In genomic region chr4:117326915-117327314, GRCm38 (mm10) we compare ENCODE assay signal across 29 mouse cellular contexts.
"Had no signal": no experiment of that assay in that cellular context is flagged by ENCODE, and none has a peak within 500 bp of the region (broad histone marks: within the 10 kb centered on the region; RNA-seq: fewer than 3 reads in every experiment).

No protein-coding gene starts in this region.

- DNase-seq: left cerebral cortex, postnatal 4 days; liver; liver, embryonic 13.5 days; liver, postnatal 0 days; lung, adult 18-20 months; lung, adult 2 months; lung, embryonic 14.5 days; lung, postnatal 10 days; lung, postnatal 14 days; lung, postnatal 36 days; lung, postnatal 4 days; midbrain, embryonic 14.5 days had no signal

- H3K9me3 ChIP-seq: limb, embryonic 10.5 days; limb, embryonic 12.5 days; limb, embryonic 15.5 days; liver, embryonic 12.5 days; liver, embryonic 13.5 days; liver, embryonic 15.5 days; lung, embryonic 15.5 days; midbrain, embryonic 10.5 days; midbrain, embryonic 12.5 days; midbrain, embryonic 13.5 days; midbrain, embryonic 15.5 days; neural tube, embryonic 12.5 days had no signal

- ATAC-seq: liver, embryonic 12.5 days; liver, postnatal 0 days; lung, postnatal 0 days; midbrain, embryonic 13.5 days; midbrain, embryonic 15.5 days; midbrain, embryonic 16.5 days had no signal

- H3K36me3 ChIP-seq: limb, embryonic 10.5 days; limb, embryonic 12.5 days; limb, embryonic 13.5 days; limb, embryonic 15.5 days; liver, embryonic 12.5 days; liver, embryonic 13.5 days; liver, embryonic 15.5 days; lung, embryonic 15.5 days; midbrain, embryonic 12.5 days; midbrain, embryonic 13.5 days; midbrain, embryonic 15.5 days; neural tube, embryonic 12.5 days had no signal

- H3K4me3 ChIP-seq: left cerebral cortex, adult 2 months; limb, embryonic 10.5 days; limb, embryonic 12.5 days; limb, embryonic 13.5 days; limb, embryonic 15.5 days; liver, embryonic 12.5 days; liver, embryonic 13.5 days; liver, embryonic 15.5 days; lung, embryonic 15.5 days; midbrain, embryonic 10.5 days; midbrain, embryonic 12.5 days; midbrain, embryonic 13.5 days; midbrain, embryonic 15.5 days; neural tube, embryonic 12.5 days had no signal

- H3K4me2 ChIP-seq: limb, embryonic 12.5 days; limb, embryonic 13.5 days; limb, embryonic 15.5 days; liver, embryonic 11.5 days; liver, embryonic 12.5 days; liver, embryonic 13.5 days; liver, embryonic 15.5 days; lung, embryonic 14.5 days; lung, embryonic 15.5 days; midbrain, embryonic 11.5 days; midbrain, embryonic 12.5 days; midbrain, embryonic 13.5 days; midbrain, embryonic 15.5 days; neural tube, embryonic 12.5 days had no signal

- H3K4me1 ChIP-seq: liver, embryonic 12.5 days; liver, embryonic 13.5 days; liver, embryonic 15.5 days; lung, embryonic 15.5 days had no signal
